Mouse (Mus musculus) small intestine, adult 2 months (tissue): Measurements from ENCODE around the gene Gpc1.

Experiments used
- CTCF ChIP-seq: fragments of 200-500 bp; IDR thresholded peaks from 2 replicates; pipeline ENCODE4 v1.5.1; 2012; ENCODE audit warnings: low read depth, mild to moderate bottlenecking, control low read depth, inconsistent platforms, low read length, moderate library complexity, mixed read lengths; ENCODE audit not compliant: insufficient replicate concordance, insufficient read length; ENCODE audit errors: extremely low read depth
- POLR2A ChIP-seq: fragments of 200-500 bp; IDR thresholded peaks from 2 replicates; pipeline ENCODE4 v1.6.1; 2012; ENCODE audit warnings: low read depth, mild to moderate bottlenecking, control low read depth, inconsistent platforms, low read length, moderate library complexity

DNA sequence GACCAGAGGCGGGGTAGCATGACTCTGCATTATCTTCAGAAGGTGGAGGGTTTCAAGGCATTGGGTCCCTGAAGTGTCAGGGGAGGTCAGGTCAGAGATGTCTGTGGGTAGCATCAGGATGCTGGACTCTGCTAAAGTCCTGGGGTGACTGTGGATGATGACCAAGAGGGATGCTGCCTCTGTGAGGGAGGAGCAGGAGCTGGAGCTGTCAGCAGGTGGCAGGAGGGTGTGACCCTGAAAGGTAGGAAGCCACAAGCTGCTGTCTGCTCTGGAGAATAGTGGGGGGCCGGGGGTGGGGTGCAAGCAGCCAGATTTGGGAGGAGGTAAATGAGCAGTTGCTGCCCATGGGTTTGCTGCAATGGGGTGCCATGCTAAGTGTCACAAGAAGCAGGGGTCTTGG lies 18.0 kb downstream of the Gpc1 start:
- no peak for TF ChIP-seq CTCF
- no peak for TF ChIP-seq POLR2A
